Mouse (Mus musculus) brain, embryonic 14.5 days (tissue): ENCODE measurements around the gene Kifc1.

Experiments used
- CTCF ChIP-seq: fragments of 200-500 bp; IDR thresholded peaks from 2 replicates; pipeline ENCODE4 v1.5.1; 2012; ENCODE audit warnings: inconsistent platforms, mild to moderate bottlenecking, moderate library complexity, borderline replicate concordance; ENCODE audit not compliant: insufficient read depth, insufficient read length; ENCODE audit errors: extremely low read depth
- POLR2A ChIP-seq: fragments of 200-500 bp; IDR thresholded peaks from 2 replicates; pipeline ENCODE4 v1.6.1; 2012; ENCODE audit warnings: mild to moderate bottlenecking, inconsistent platforms, borderline replicate concordance; ENCODE audit not compliant: poor library complexity, insufficient read depth, insufficient read length, severe bottlenecking; ENCODE audit errors: extremely low read depth

DNA sequence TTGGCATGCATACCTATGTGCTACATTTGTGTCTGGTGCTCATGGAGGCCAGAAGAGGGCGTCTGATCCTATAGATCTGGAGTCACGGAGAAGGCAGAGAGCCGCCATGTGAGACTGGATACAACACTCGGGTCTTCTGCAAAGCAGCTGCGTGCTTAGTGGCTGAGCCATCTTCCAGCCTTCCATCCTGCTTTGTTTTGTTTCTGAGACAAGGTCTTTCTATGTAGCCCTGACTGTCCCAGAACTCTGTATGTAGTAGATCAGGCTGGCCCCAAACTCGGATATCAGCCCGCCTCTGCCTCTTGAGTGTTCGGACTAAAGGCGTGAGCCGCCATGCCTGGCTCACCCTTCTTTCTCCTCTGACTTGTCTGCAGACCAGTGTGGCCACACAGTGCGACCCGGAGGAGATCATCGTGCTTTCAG is 24.5 kb upstream of the Kifc1 start:
- TF ChIP-seq CTCF: no peak
- no peak for TF ChIP-seq POLR2A
